Mouse (Mus musculus) retina, postnatal 7 days (tissue): ENCODE data around the gene Gm10058.
"Not testable (repeated sequence)": the region's sequence is repeated elsewhere in the genome, so short reads cannot be mapped to it uniquely, and the experiment has no call there.

Source experiments
- DNase-seq: peaks from one replicate; pipeline ENCODE4 v3.0.0-alpha.2; 2012; ENCODE audit warnings: low read depth, low spot score

Gm10058 gene

DNA sequence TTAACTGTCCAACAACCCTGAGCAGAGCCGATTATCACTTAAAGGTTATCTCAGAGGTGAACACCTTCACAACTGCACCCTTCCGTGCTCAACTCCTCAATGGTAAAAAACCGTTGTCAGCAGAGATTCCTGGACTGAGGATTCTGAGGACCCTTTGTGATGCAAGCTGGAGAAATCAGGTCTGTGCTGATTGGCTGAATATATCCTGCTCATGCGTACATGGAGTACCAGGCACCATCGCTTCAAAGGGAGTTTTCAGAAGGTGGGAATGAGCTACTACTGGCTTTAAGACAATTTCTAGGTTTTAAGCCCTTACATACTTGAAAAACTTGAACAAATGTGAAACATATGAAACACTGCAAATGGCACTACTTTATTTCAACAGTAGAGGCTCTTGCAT is at the start of gene Gm10058:
Gene Gm10058, minus strand, starts transcription at position 101 of the 400 bp plus-strand sequence.
- DNase-seq: not testable (repeated sequence)
